Mouse (Mus musculus): ENCODE data around the gene Tmem43.

- TF ChIP-seq EP300 (optimal IDR thresholded peaks at IDR 0.05) (no peak), CTCF (IDR thresholded peaks at IDR 0.05; ENCODE audit: low read depth) (no peak)
Observed at GRCm38 (mm10) chr6:91533771-91534170, 60.3 kb downstream of the Tmem43 start.

Measured in stomach, postnatal 0 days (tissue).